18 mouse cellular contexts compared by ENCODE assay signal in the genomic region with DNA sequence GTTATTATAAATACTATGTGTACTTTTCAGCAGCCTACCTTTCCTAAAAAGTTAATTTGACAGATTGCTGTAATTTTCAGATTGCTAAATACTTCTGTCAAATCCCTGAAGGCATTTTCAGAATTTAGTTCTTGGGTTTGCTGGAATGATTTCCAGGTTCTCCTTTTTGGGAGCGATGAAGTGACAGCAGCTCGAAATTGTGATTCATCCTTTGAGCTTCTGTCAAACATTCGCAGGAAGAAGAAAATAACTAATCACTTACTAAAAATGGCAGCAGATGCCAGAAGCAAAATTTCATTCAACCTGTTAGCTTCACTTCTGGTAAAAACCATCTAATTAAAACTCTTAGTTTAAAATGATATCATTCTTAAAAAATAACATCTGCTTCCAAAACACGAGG.
DNase-seq lines count a peak whose midpoint lies in the region; TF ChIP-seq lines count a peak whose summit lies in the region.
"Had no signal": no experiment of that assay in that cellular context is flagged by ENCODE, and none has a peak within 500 bp of the region (broad histone marks: within the 10 kb centered on the region; RNA-seq: fewer than 3 reads in every experiment).

No protein-coding gene starts in this region.

- no peak for TF ChIP-seq CTCF in left cerebral cortex, adult 2 months (IDR thresholded peaks at IDR 0.05)

- H3K27ac ChIP-seq in left cerebral cortex, adult 2 months, result no peak overlapping the region
- H3K27ac ChIP-seq: embryonic facial prominence, embryonic 13.5 days; forebrain, embryonic 12.5 days; heart, adult 2 months; heart, embryonic 15.5 days; hindbrain, embryonic 14.5 days had no signal

- peak; percentile 22 to 67 for DNase-seq in layer of hippocampus, adult 18-20 months (ENCODE audit: low spot score in 2 of 2)
- DNase-seq in layer of hippocampus, postnatal 10 days (ENCODE audit: low spot score in 2 of 2), result no peak
- peak; percentile 12 to 61 for DNase-seq in left cerebral cortex, postnatal 25 days (ENCODE audit: low spot score in 2 of 2)
- no peak for DNase-seq in left cerebral cortex, adult 2 months (ENCODE audit: extremely low spot score in 1 of 2, low spot score in 2 of 2)
- peak; percentile 7 to 42 for DNase-seq in layer of hippocampus, adult 8-10 months (ENCODE audit: low spot score in 2 of 2)
- DNase-seq in telencephalon, adult 2 months (ENCODE audit: low read depth, low spot score), result peak; percentile 70
- DNase-seq in gastrocnemius, postnatal 14 days, result no peak
- DNase-seq: adrenal gland, adult 2 months; adrenal gland, postnatal 25 days; cerebellum, adult 8-10 months; cerebellum, postnatal 36 days; gastrocnemius, postnatal 10 days; heart, adult 2 months; heart, postnatal 14 days had no signal

- intact Hi-C loops in left cerebral cortex, postnatal 25 days (cut with DNase I), result no loop called here
- intact Hi-C loops in left cerebral cortex, adult 2 months (cut with DNase I), result no loop called here
- intact Hi-C loops in gastrocnemius, postnatal 14 days (cut with DNase I; ENCODE audit: low total_unique reads), result no loop called here

- H3K4me3 ChIP-seq in left cerebral cortex, adult 2 months, result no peak overlapping the region
- H3K4me3 ChIP-seq: embryonic facial prominence, embryonic 13.5 days; forebrain, embryonic 12.5 days; heart, adult 2 months; heart, embryonic 15.5 days had no signal

Comparison
In these comparisons a context has a peak if more than half of its experiments do, and no peak if none do; other contexts are left out.
1. DNase-seq: peak in layer of hippocampus, adult 18-20 months (2 of 2), left cerebral cortex, postnatal 25 days (2 of 2), layer of hippocampus, adult 8-10 months (2 of 2) and telencephalon, adult 2 months (single experiment); none in layer of hippocampus, postnatal 10 days (0 of 2), left cerebral cortex, adult 2 months (0 of 2) and gastrocnemius, postnatal 14 days (single experiment).